Mouse (Mus musculus): ENCODE data around the gene Tbc1d1. TPM values are rescaled to one million over a fixed set of nuclear protein-coding genes. Genes with fewer than 3 reads are reported as not detected.
"Not testable (repeated sequence)": the region's sequence is repeated elsewhere in the genome, so short reads cannot be mapped to it uniquely, and the experiment has no call there.

Tbc1d1 gene
- polyA plus RNA-seq, 1 experiment from 2014 or later, result 27.4 TPM

DNA sequence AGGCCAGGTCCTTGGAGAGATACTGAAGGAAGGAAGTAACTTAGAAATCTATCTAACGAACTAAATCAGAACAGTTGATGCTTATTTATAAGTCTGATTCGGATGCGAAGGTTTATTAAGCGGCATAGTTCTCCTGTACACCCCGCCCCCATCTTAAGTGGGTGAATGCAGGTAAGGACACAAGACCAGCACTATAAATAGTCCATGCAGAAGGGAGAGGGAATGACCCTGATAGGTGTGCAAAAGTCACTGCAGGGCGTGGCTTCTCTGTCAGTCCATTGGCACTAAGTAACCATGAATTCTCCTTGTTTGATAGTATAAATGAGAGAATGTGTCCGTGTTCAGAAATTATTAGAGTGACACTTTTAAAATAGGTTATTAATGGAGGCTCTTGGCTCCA, 189.7 kb downstream of the Tbc1d1 start:
- no peaks in the 10 kb centered on the region for H3K27me3 ChIP-seq (ENCODE audit: control insufficient read depth, insufficient read depth, low read length)
- H3K36me3 ChIP-seq (ENCODE audit: control insufficient read depth, insufficient read depth), result peaks cover 3% of the 10 kb centered on the region
- no peak for ATAC-seq (replicated peaks; ENCODE audit: extremely low read depth, insufficient read depth, low FRiP score)
- H3K4me3 ChIP-seq (ENCODE audit: low read length), result no peak overlapping the region
- WGBS, result 74% methylated on average over 7 of the region's 7 CpGs
- no peaks in the 10 kb centered on the region for H3K9me3 ChIP-seq (replicated peaks; ENCODE audit: control insufficient read depth, low read length)
- H3K27ac ChIP-seq (ENCODE audit: low read length), result no peak overlapping the region
- H3K9ac ChIP-seq (ENCODE audit: low read length), result no peak overlapping the region
- no peak overlapping the region for H3K4me2 ChIP-seq (ENCODE audit: low read depth, low read length)
- H3K4me1 ChIP-seq (ENCODE audit: control insufficient read depth, insufficient read depth, low read length), result peaks cover 11% of the 10 kb centered on the region; the same call in 1 of the 2 replicates

DNA sequence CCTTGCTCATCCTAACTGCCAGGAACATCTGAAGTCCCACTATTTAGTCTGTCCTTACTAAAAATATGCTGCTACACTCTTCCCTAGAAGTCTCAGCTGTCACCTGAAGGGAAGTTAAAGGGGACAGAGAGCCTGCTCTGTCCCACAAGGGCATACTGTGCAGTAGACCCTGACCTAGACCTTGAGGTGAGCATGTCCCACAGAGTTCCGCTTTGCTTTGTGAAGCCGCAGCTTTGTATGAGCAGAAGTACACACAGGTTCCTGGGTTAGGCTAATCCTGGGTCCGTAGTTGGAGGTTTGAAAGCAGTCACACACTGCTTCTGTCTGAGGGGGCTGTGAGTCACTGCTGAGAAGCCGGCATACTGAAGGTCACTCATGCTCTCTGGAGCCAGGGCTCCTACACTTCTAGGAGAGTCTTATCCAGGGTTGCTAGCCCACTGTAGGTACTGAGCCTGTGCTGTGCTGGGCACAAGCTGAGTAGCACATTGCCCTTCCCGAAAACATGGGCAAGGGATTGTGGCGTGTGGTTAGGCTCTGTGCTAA, 190.3 kb downstream of the Tbc1d1 start:
- Histone ChIP-seq H3K4me2 (ENCODE audit: low read depth, low read length) (no peak overlapping the region), H3K36me3 (ENCODE audit: control insufficient read depth, insufficient read depth) (peaks cover 10% of the 10 kb centered on the region)
- WGBS, result 70% methylated on average over 6 of the region's 6 CpGs

DNA sequence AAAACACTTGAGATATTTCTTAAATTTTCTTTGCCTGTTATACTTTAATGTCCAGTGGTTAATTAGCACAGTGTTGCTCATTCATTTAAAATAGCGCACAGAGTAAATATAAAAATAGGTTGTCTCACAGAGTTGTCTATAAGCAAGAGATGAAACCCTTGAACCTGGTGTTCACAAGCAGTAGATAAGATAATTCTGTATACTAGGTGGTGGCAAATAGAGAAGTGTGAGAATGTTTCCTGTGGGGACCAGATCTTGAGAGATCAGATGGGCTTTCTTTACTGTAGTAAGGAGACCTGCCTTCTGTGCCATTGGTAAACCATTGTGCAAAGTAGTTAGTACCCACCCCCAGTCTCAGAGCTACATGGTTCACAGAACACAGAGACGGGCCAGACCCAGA, 192.1 kb downstream of the Tbc1d1 start:
- WGBS, result 96% methylated on average over 2 of the region's 2 CpGs
- H3K4me3 ChIP-seq (ENCODE audit: low read length), result no peak overlapping the region
- peaks cover 11% of the 10 kb centered on the region; the same call in 1 of the 2 replicates for H3K4me1 ChIP-seq (ENCODE audit: control insufficient read depth, insufficient read depth, low read length)
- no peak for ATAC-seq (replicated peaks; ENCODE audit: extremely low read depth, insufficient read depth, low FRiP score)
- no peaks in the 10 kb centered on the region for H3K9me3 ChIP-seq (replicated peaks; ENCODE audit: control insufficient read depth, low read length)
- H3K27me3 ChIP-seq (ENCODE audit: control insufficient read depth, insufficient read depth, low read length), result no peaks in the 10 kb centered on the region
- no peak overlapping the region for H3K27ac ChIP-seq (ENCODE audit: low read length)
- peaks cover 11% of the 10 kb centered on the region for H3K36me3 ChIP-seq (ENCODE audit: control insufficient read depth, insufficient read depth)
- H3K4me2 ChIP-seq (ENCODE audit: low read depth, low read length), result no peak overlapping the region
- no peak overlapping the region for H3K9ac ChIP-seq (ENCODE audit: low read length)

More for the DNA sequence above, 190.3 kb downstream of the Tbc1d1 start:
- H3K27me3 ChIP-seq (ENCODE audit: control insufficient read depth, insufficient read depth, low read length), result no peaks in the 10 kb centered on the region
- H3K4me3 ChIP-seq (ENCODE audit: low read length), result no peak overlapping the region
- no peak for ATAC-seq (replicated peaks; ENCODE audit: extremely low read depth, insufficient read depth, low FRiP score)
- H3K4me1 ChIP-seq (ENCODE audit: control insufficient read depth, insufficient read depth, low read length), result peaks cover 11% of the 10 kb centered on the region; the same call in 1 of the 2 replicates
- no peaks in the 10 kb centered on the region for H3K9me3 ChIP-seq (replicated peaks; ENCODE audit: control insufficient read depth, low read length)
- H3K27ac ChIP-seq (ENCODE audit: low read length), result no peak overlapping the region
- no peak overlapping the region for H3K9ac ChIP-seq (ENCODE audit: low read length)

- Histone ChIP-seq H3K36me3 (ENCODE audit: control insufficient read depth, insufficient read depth) (peaks cover 11% of the 10 kb centered on the region), H3K4me1 (ENCODE audit: control insufficient read depth, insufficient read depth, low read length) (peaks cover 10% of the 10 kb centered on the region; the same call in 1 of the 2 replicates), H3K9ac (ENCODE audit: low read length) (no peak overlapping the region), H3K9me3 (replicated peaks; ENCODE audit: control insufficient read depth, low read length) (no peaks in the 10 kb centered on the region), H3K4me3 (ENCODE audit: low read length) (no peak overlapping the region), H3K4me2 (ENCODE audit: low read depth, low read length) (no peak overlapping the region), H3K27me3 (ENCODE audit: control insufficient read depth, insufficient read depth, low read length) (no peaks in the 10 kb centered on the region), H3K27ac (ENCODE audit: low read length) (no peak overlapping the region)
- ATAC-seq (replicated peaks; ENCODE audit: extremely low read depth, insufficient read depth, low FRiP score), result no peak
- WGBS, result 83% methylated on average over 8 of the region's 8 CpGs
Observed at GRCm38 (mm10) chr5:64348780-64349179, 192.7 kb downstream of the Tbc1d1 start.

GRCm38 (mm10) chr5:64351968-64352367, 195.9 kb downstream of the Tbc1d1 start:
- ATAC-seq (replicated peaks; ENCODE audit: extremely low read depth, insufficient read depth, low FRiP score), result no peak
- Histone ChIP-seq H3K4me2 (ENCODE audit: low read depth, low read length) (no peak overlapping the region), H3K4me1 (ENCODE audit: control insufficient read depth, insufficient read depth, low read length) (peaks cover 2% of the 10 kb centered on the region; the same call in 1 of the 2 replicates), H3K36me3 (ENCODE audit: control insufficient read depth, insufficient read depth) (peaks cover 11% of the 10 kb centered on the region), H3K4me3 (ENCODE audit: low read length) (no peak overlapping the region), H3K9me3 (replicated peaks; ENCODE audit: control insufficient read depth, low read length) (no peaks in the 10 kb centered on the region), H3K9ac (ENCODE audit: low read length) (no peak overlapping the region), H3K27me3 (ENCODE audit: control insufficient read depth, insufficient read depth, low read length) (no peaks in the 10 kb centered on the region), H3K27ac (ENCODE audit: low read length) (no peak overlapping the region)
- 79% methylated on average over 6 of the region's 6 CpGs for WGBS

DNA sequence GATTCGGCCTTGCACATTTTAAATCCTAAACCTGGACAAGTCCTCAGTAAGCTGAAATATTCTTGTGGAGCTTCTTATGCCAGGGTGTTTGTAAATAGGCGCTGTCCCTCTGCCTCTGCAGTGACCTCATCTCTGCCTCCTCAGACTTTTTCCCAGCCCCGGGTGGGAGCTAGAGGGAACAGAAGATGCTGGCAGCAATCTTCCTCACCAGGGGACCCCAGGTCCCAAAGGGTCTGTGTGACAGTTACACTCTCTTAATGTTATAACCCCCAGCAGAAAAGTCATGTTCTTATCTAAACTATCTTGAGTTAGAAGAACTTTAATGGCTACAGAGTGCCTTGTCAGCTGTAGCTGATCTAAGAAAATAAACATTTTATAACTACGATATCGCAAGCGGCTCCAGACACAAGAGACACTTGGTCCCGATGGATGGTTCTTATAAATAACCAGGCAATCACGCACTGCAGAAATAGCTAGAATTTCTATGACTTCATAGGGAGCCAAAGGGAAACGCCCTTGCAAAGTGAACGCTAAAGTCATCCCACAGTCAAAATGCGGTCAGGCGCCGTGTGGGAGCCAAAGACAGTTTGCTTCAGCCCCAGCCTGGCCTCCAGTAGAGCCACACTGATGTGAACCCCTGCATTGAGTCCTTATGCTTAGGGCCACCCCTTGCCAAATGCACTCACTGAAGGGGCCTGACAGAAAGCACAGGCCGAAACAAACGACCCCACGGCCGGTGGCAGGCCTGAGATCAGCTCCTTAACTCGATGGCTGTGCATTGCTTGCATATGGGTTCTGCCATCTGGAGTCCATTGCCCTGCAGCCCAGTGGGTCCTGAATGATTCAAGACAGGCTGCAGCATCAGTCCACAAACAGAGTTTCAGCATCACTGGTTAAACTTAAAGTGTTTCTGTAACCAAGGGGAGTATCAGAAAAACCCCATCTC, 202.8 kb downstream of the Tbc1d1 start:
- WGBS, result 47% methylated on average over 18 of the region's 18 CpGs
- no peaks in the 10 kb centered on the region for H3K36me3 ChIP-seq (ENCODE audit: control insufficient read depth, insufficient read depth)
- ATAC-seq (replicated peaks; ENCODE audit: extremely low read depth, insufficient read depth, low FRiP score), result 0 out of 2 replicates have a peak, but pooled peaks have one; percentile 11
- H3K27ac ChIP-seq (ENCODE audit: low read length), result peak overlapping the region; percentile 55
- no peak overlapping the region for H3K4me2 ChIP-seq (ENCODE audit: low read depth, low read length)
- H3K27me3 ChIP-seq (ENCODE audit: control insufficient read depth, insufficient read depth, low read length), result no peaks in the 10 kb centered on the region
- no peak overlapping the region for H3K4me3 ChIP-seq (ENCODE audit: low read length)
- H3K4me1 ChIP-seq (ENCODE audit: control insufficient read depth, insufficient read depth, low read length), result peaks cover 13% of the 10 kb centered on the region
- peak overlapping the region; percentile 29 for H3K9ac ChIP-seq (ENCODE audit: low read length)
- no peaks in the 10 kb centered on the region for H3K9me3 ChIP-seq (replicated peaks; ENCODE audit: control insufficient read depth, low read length)

DNA sequence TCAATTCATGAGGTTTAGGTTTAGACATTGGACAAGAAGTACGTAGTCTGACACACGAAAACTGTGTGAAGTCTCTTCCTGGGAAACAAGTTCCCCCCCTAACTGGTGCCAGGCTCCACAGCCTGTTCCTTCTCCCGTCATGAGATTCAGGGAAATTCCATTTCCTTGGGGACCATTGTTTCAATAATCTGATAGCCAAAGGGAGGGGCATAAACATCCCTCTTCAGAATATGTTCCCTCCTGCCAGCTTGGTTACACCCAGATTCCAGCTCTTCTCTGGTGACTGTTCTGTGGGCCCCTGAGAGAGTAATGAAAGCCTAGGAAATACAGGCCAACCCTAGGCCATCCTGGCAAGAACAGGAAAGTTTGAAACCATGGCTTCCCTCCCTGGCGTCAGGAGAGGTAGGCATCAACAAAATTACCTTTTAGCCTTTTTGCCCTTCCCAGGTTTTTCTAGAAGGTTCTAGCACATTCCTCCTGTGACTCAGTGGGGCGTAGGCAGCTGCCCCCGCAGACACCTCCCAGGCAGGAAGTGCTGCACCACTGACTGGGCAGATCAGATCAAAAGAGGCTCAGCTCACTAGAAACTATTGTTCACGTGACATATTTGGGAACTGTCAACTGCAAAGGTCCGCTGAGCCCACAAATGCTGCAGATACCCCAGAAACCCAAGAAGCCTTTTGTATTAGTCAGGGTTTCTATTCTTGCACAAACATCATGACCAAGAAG, 204.2 kb downstream of the Tbc1d1 start:
- H3K9ac ChIP-seq (ENCODE audit: low read length), result no peak overlapping the region
- no peaks in the 10 kb centered on the region for H3K9me3 ChIP-seq (replicated peaks; ENCODE audit: control insufficient read depth, low read length)
- no peak overlapping the region for H3K4me3 ChIP-seq (ENCODE audit: low read length)
- 77% methylated on average over 8 of the region's 8 CpGs for WGBS
- no peaks in the 10 kb centered on the region for H3K27me3 ChIP-seq (ENCODE audit: control insufficient read depth, insufficient read depth, low read length)
- H3K4me1 ChIP-seq (ENCODE audit: control insufficient read depth, insufficient read depth, low read length), result peaks cover 27% of the 10 kb centered on the region
- no peak overlapping the region for H3K27ac ChIP-seq (ENCODE audit: low read length)
- no peaks in the 10 kb centered on the region for H3K36me3 ChIP-seq (ENCODE audit: control insufficient read depth, insufficient read depth)
- no peak for ATAC-seq (replicated peaks; ENCODE audit: extremely low read depth, insufficient read depth, low FRiP score)
- no peak overlapping the region for H3K4me2 ChIP-seq (ENCODE audit: low read depth, low read length)

- H3K4me2 ChIP-seq (ENCODE audit: low read depth, low read length); H3K4me3 ChIP-seq (ENCODE audit: low read length); H3K36me3 ChIP-seq (ENCODE audit: control insufficient read depth, insufficient read depth); ATAC-seq (replicated peaks; ENCODE audit: extremely low read depth, insufficient read depth, low FRiP score); H3K27me3 ChIP-seq (ENCODE audit: control insufficient read depth, insufficient read depth, low read length); H3K27ac ChIP-seq (ENCODE audit: low read length); H3K9me3 ChIP-seq (replicated peaks; ENCODE audit: control insufficient read depth, low read length); H3K9ac ChIP-seq (ENCODE audit: low read length): not testable (repeated sequence)
- peaks cover 26% of the 10 kb centered on the region for H3K4me1 ChIP-seq (ENCODE audit: control insufficient read depth, insufficient read depth, low read length)
Observed at GRCm38 (mm10) chr5:64360876-64361268, 204.8 kb downstream of the Tbc1d1 start.

All from heart, embryonic 16.5 days (tissue).